Mouse (Mus musculus): ENCODE measurements around the gene Uqcr11.

GRCm38 (mm10) chr10:80455697-80456096 is 49.1 kb upstream of the Uqcr11 start:
- TF ChIP-seq POLR2A (IDR thresholded peaks at IDR 0.05; ENCODE audit: control insufficient read depth, extremely low read depth, insufficient read depth, low read length, poor library complexity) (no peak), CTCF (IDR thresholded peaks at IDR 0.05; ENCODE audit: borderline replicate concordance, control insufficient read depth, extremely low read depth, insufficient read depth, low read length, poor library complexity) (no peak)
